Mouse (Mus musculus) embryonic facial prominence, embryonic 14.5 days (tissue): ENCODE results near the gene Galm. TPM values are rescaled to one million over a fixed set of nuclear protein-coding genes. Genes with fewer than 3 reads are reported as not detected.

Experiments used
- ATAC-seq: fragments of 200-750 bp; cut with Nextera tagmentation; 2 replicates; pipeline ENCODE4 v1.8.0; 2017; ENCODE audit warnings: low read depth, moderate number of reproducible peaks, moderate TSS enrichment
- DNase-seq: peaks from one replicate; pipeline ENCODE4 v3.0.0-alpha.2; 2015; ENCODE audit warnings: low spot score
- H3K27ac ChIP-seq: fragments of 300-500 bp; sonication (generic); replicated peaks from 2 replicates; pipeline ENCODE4 v1.5.1; 2014; ENCODE audit warnings: low read depth, mild to moderate bottlenecking, low read length, moderate library complexity
- H3K27me3 ChIP-seq: fragments of 300-500 bp; sonication (generic); replicated peaks from 2 replicates; pipeline ENCODE4 v1.6.1; 2014; ENCODE audit warnings: low read length; ENCODE audit not compliant: control insufficient read depth, insufficient read depth
- H3K36me3 ChIP-seq: fragments of 300-500 bp; sonication (generic); 2 replicates; pipeline ENCODE4 v1.6.1; 2014; ENCODE audit warnings: low read length, mixed read lengths; ENCODE audit not compliant: control insufficient read depth, insufficient read depth
- H3K4me1 ChIP-seq: fragments of 300-500 bp; sonication (generic); 2 replicates; pipeline ENCODE4 v1.6.1; 2014; ENCODE audit warnings: antibody characterized with exemption, low read length; ENCODE audit not compliant: control insufficient read depth, insufficient read depth
- H3K4me2 ChIP-seq: fragments of 300-500 bp; sonication (generic); 2 replicates; pipeline ENCODE4 v1.6.1; 2014; ENCODE audit warnings: low read depth, mild to moderate bottlenecking, low read length, moderate library complexity, mixed read lengths
- H3K4me3 ChIP-seq: fragments of 300-500 bp; sonication (generic); 2 replicates; pipeline ENCODE4 v1.5.1; 2014; ENCODE audit warnings: low read depth, mild to moderate bottlenecking, low read length
- H3K9ac ChIP-seq: fragments of 300-500 bp; sonication (generic); 2 replicates; pipeline ENCODE4 v1.6.1; 2014; ENCODE audit warnings: low read depth, mild to moderate bottlenecking, low read length, moderate library complexity, mixed read lengths
- H3K9me3 ChIP-seq: fragments of 300-500 bp; sonication (generic); 2 replicates; pipeline ENCODE4 v1.6.1; 2016; ENCODE audit warnings: low read length; ENCODE audit not compliant: control insufficient read depth
- WGBS: fragments of 180-500 bp; shearing (Covaris S2); extraction: QIAGEN DNeasy Blood & Tissue Kit; methylation state at CpG from one replicate; pipeline ENCODE4 v1.1.7; 2014; 5-methylcytosine and 5-hydroxymethylcytosine counted together
- polyA plus RNA-seq: library from polyadenylated mRNA; unstranded; fragments of >200 nt; fragmentation: Nextera tagmentation; extraction: Ambion mirVana; gene quantifications from 2 replicates; pipeline ENCODE4 v1.2.1, GENCODE M21; 2014

Galm gene
- 25.8 and 27.3 TPM in 2 replicates for polyA plus RNA-seq

- Histone ChIP-seq H3K27me3 (no peaks in the 10 kb centered on the region), H3K9ac (peak within 1 kb of the TSS; percentile 63), H3K9me3 (no peaks in the 10 kb centered on the region), H3K27ac (peak within 1 kb of the TSS; percentile 77), H3K4me2 (peak within 1 kb of the TSS; percentile 72), H3K4me3 (peak within 1 kb of the TSS; percentile 49), H3K4me1 (0 out of 2 replicates have a peak, but pooled peaks cover 4% of the 10 kb centered on the region), H3K36me3 (no peaks in the 10 kb centered on the region)
- DNase-seq (peak; percentile 88), ATAC-seq (peak; percentile 43)
- WGBS = 3% methylated on average over 30 of the region's 30 CpGs
Measured at GRCm38 (mm10) chr17:80127331-80128251, at the start of gene Galm. Gene Galm (plus strand): TSS chr17:80127471.

- no peak overlapping the region for H3K4me3 ChIP-seq
- ATAC-seq = no peak
- H3K27ac ChIP-seq = no peak overlapping the region
- no peak for DNase-seq
- no peak overlapping the region for H3K9ac ChIP-seq
- WGBS = 91% methylated on average over 4 of the region's 4 CpGs
- H3K9me3 ChIP-seq = no peaks in the 10 kb centered on the region
- no peaks in the 10 kb centered on the region for H3K27me3 ChIP-seq
- no peaks in the 10 kb centered on the region for H3K36me3 ChIP-seq
- H3K4me1 ChIP-seq = no peaks in the 10 kb centered on the region
- no peak overlapping the region for H3K4me2 ChIP-seq
Measured at GRCm38 (mm10) chr17:80078726-80079125, 48.5 kb upstream of the Galm start.

DNA sequence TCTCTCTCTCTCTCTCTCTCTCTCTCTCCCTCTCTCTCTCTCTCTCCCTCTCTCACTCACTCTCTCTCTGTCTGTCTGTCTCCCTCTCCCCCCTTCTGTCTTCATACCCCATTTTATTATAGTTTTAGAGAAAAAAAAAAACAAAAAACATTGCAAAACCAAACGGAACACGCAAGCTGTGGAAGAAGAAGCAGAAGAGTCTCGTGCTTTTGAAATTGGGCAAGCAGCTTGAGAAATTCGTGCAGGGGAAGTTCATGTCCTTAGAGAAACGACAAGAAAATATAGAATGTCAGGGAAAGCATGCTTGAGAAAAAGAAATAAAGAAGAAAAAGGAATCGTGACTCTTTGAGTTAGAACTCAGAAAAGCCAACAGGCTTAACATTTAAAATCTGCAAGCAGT is 44.0 kb upstream of the Galm start:
- no peak overlapping the region for H3K4me2 ChIP-seq
- no peaks in the 10 kb centered on the region for H3K4me1 ChIP-seq
- no peak overlapping the region for H3K4me3 ChIP-seq
- no peaks in the 10 kb centered on the region for H3K27me3 ChIP-seq
- H3K36me3 ChIP-seq = no peaks in the 10 kb centered on the region
- H3K9me3 ChIP-seq = peaks cover 7% of the 10 kb centered on the region; the same call in 1 of the 2 replicates
- DNase-seq (no peak), ATAC-seq (no peak)
- no peak overlapping the region for H3K27ac ChIP-seq
- 68% methylated on average over 6 of the region's 6 CpGs for WGBS
- H3K9ac ChIP-seq = no peak overlapping the region

- Histone ChIP-seq H3K4me2 (no peak overlapping the region), H3K4me1 (no peaks in the 10 kb centered on the region), H3K27ac (no peak overlapping the region), H3K36me3 (no peaks in the 10 kb centered on the region), H3K9me3 (peaks cover 7% of the 10 kb centered on the region; the same call in 1 of the 2 replicates), H3K27me3 (no peaks in the 10 kb centered on the region), H3K9ac (no peak overlapping the region), H3K4me3 (no peak overlapping the region)
- DNase-seq (no peak), ATAC-seq (no peak)
- 66% methylated on average over 9 of the region's 9 CpGs for WGBS
Measured at GRCm38 (mm10) chr17:80084424-80084823, 42.8 kb upstream of the Galm start.

- no peak for ATAC-seq
- WGBS = 89% methylated on average over 11 of the region's 11 CpGs
Measured at GRCm38 (mm10) chr17:80086591-80086990, 40.7 kb upstream of the Galm start.

GRCm38 (mm10) chr17:80088168-80088567 is 39.1 kb upstream of the Galm start:
- H3K4me2 ChIP-seq = no peak overlapping the region
- H3K27me3 ChIP-seq = no peaks in the 10 kb centered on the region
- WGBS = 89% methylated on average over 3 of the region's 3 CpGs
- no peak overlapping the region for H3K9ac ChIP-seq
- peaks cover 7% of the 10 kb centered on the region; the same call in 1 of the 2 replicates for H3K9me3 ChIP-seq
- no peak overlapping the region for H3K27ac ChIP-seq
- ATAC-seq = no peak
- no peaks in the 10 kb centered on the region for H3K36me3 ChIP-seq
- no peaks in the 10 kb centered on the region for H3K4me1 ChIP-seq
- no peak for DNase-seq
- no peak overlapping the region for H3K4me3 ChIP-seq

More at GRCm38 (mm10) chr17:80086591-80086990, 40.7 kb upstream of the Galm start:
- no peaks in the 10 kb centered on the region for H3K36me3 ChIP-seq
- H3K27me3 ChIP-seq = no peaks in the 10 kb centered on the region
- no peak overlapping the region for H3K4me3 ChIP-seq
- peaks cover 7% of the 10 kb centered on the region; the same call in 1 of the 2 replicates for H3K9me3 ChIP-seq
- no peaks in the 10 kb centered on the region for H3K4me1 ChIP-seq
- H3K4me2 ChIP-seq = no peak overlapping the region
- DNase-seq = no peak
- H3K27ac ChIP-seq = no peak overlapping the region
- H3K9ac ChIP-seq = no peak overlapping the region

- DNase-seq (no peak), ATAC-seq (no peak)
- Histone ChIP-seq H3K36me3 (no peaks in the 10 kb centered on the region), H3K4me2 (no peak overlapping the region), H3K4me3 (no peak overlapping the region), H3K4me1 (no peaks in the 10 kb centered on the region), H3K9me3 (peaks cover 2% of the 10 kb centered on the region; the same call in 1 of the 2 replicates), H3K9ac (no peak overlapping the region), H3K27me3 (no peaks in the 10 kb centered on the region), H3K27ac (no peak overlapping the region)
- 76% methylated on average over 4 of the region's 4 CpGs for WGBS
Measured at GRCm38 (mm10) chr17:80090551-80090950, 36.7 kb upstream of the Galm start.

GRCm38 (mm10) chr17:80091879-80092549 is 35.3 kb upstream of the Galm start:
- DNase-seq = no peak
- H3K9ac ChIP-seq = no peak overlapping the region
- no peaks in the 10 kb centered on the region for H3K27me3 ChIP-seq
- ATAC-seq = no peak
- WGBS = 48% methylated on average over 6 of the region's 6 CpGs
- H3K4me2 ChIP-seq = no peak overlapping the region
- no peaks in the 10 kb centered on the region for H3K36me3 ChIP-seq
- no peak overlapping the region for H3K4me3 ChIP-seq
- peaks cover 6% of the 10 kb centered on the region for H3K4me1 ChIP-seq
- H3K27ac ChIP-seq = no peak overlapping the region
- H3K9me3 ChIP-seq = no peaks in the 10 kb centered on the region
